Mouse (Mus musculus): Measurements from ENCODE around the gene Gm49405.

DNA sequence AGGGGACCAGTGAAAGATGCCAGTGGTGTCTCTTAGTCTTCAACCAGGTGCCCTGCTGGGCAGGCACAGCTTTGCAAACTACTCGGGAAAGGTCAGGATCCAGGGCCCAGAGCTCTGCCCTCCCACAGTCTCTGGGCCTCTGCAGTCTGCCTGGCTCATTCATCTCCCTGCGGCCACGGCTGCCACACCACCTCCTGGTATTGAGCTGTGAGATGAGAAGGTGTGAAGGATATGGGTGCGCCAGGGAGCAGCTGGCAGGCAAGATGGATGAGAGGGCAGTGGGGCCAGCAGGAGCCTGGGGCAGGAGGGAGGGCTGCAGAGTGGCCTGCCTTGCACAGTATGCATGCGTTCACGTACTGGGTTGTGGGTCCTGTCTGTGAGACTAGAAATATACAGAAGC lies 9.6 kb upstream of the Gm49405 start:
- TF ChIP-seq CTCF (IDR thresholded peaks at IDR 0.05; ENCODE audit: borderline replicate concordance, insufficient read depth, low read length) = no peak
- TF ChIP-seq POLR2A (IDR thresholded peaks at IDR 0.05; ENCODE audit: low read depth, low read length) = no peak

All from embryonic fibroblast, embryonic 13.5 days (primary cell).